Mouse (Mus musculus): ENCODE measurements around the gene Hspg2. TPM values are rescaled to one million over a fixed set of nuclear protein-coding genes. Genes with fewer than 3 reads are reported as not detected.

The Hspg2 gene
- polyA plus RNA-seq, 1 experiment = not detected

DNA sequence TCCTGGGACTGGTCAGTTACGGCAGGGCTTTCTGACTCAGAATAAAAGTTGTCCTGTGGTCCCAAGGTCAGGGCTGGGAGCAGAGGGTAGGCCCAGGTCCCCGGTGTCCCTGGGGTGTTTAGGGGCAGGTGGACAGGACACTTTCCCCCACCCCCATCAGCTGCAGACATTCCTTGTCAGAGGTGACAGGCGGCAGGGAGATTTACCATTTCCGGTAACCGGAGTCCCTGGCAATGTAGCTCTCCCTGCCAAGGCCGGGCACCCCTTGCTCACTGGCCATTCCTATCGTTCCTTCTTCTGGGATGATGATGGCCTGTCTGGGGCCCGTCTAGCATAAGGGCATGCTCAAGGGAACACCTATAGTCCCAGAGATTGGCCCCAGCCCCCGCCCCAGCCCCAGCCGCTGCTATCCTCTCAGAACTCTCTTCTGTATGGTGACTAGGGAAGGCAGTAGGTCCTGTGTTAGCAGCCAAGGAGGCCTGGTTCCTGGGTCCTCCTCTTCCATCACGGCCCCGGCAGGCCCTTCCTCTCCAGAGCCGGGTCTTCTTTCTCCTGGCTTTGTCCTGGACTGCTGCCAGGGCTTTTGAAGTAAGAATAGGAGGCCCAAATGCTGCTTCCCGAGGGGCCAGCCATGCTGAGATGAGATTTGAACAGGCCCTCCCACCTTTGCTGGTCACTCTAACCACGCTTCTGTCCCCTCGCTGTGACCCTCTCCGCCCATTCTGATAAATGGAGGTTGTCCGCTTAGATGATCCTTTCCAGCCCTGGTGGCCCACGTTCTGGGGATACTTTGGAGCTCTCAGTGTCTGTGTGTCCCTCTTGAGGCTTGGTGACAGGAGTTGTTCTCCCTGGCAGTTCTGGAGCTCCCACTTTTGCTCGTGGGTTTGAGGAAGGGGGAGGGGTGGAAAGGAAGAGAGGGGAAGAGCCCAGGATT, 17.8 kb downstream of the Hspg2 start:
- no peak for TF ChIP-seq GATA1 (IDR thresholded peaks at IDR 0.05; ENCODE audit: low read length)

- no peak for TF ChIP-seq GATA1 (IDR thresholded peaks at IDR 0.05; ENCODE audit: low read length)
Observed at GRCm38 (mm10) chr4:137487286-137488000, 18.9 kb downstream of the Hspg2 start.

DNA sequence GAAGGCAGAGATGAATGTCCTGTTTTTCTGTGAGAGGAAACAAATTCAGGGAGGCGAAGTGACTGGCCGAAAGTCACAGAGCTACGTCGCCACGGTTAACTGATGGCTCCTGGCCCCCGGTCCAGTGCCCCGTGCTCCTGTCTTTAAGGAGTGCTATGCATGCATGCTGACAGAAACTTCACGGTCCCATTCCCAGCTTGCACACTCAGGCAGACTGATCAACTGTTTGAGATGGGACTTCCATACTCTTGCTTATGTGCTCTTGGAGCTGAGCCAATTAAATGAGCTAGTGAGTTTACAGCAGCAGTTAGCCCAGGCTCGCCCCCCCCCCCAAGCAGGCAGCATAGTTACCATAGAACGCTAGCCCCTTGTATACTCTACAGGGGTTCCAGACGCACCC, 19.5 kb downstream of the Hspg2 start:
- TF ChIP-seq GATA1 (IDR thresholded peaks at IDR 0.05; ENCODE audit: low read length) = no peak

- no peak for TF ChIP-seq GATA1 (IDR thresholded peaks at IDR 0.05; ENCODE audit: low read length)
Observed at GRCm38 (mm10) chr4:137488571-137489303, 20.2 kb downstream of the Hspg2 start.

DNA sequence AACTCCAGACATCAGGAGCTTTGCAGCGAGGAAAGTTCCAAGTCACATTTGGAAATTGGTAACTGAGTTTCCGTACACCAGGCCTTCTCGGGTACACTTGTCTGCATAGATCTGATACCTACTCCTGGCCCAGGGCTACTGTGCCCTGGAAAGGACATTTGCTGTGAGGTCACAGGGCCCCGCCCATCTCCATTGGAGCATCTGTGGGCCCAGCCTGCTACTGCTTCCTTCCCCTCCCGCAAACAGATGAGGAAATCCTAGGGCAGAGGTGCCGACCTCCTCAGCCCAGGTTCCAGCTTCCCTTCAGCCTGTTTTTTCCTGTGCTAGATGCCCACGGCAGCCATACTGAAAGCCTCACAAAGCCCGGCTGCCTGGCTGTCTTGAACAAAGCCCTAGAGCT, 21.4 kb downstream of the Hspg2 start:
- TF ChIP-seq GATA1 (IDR thresholded peaks at IDR 0.05; ENCODE audit: low read length) = no peak

DNA sequence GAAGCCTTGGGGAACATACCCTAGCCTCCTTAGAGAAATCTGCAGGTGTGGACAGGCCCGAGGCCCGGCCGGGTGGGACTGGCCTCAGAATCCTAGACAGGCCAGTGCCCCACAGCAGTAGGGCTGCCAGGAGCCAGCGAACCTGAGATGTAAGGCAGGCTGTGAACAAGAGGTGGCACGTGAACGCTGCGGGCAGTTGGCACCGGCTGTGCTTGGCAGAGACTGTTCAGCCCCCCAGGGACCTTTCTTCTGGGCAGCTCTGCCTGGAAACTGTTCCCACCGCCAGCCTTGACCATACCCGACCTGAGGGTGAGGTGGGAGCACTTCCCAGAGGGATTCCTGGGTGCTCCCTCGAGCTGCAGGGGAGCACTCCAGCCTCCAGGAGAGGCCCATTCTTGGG, 24.0 kb downstream of the Hspg2 start:
- no peak for TF ChIP-seq GATA1 (IDR thresholded peaks at IDR 0.05; ENCODE audit: low read length)

- no peak for TF ChIP-seq GATA1 (IDR thresholded peaks at IDR 0.05; ENCODE audit: low read length)
Observed at GRCm38 (mm10) chr4:137493187-137493586, 24.6 kb downstream of the Hspg2 start.

DNA sequence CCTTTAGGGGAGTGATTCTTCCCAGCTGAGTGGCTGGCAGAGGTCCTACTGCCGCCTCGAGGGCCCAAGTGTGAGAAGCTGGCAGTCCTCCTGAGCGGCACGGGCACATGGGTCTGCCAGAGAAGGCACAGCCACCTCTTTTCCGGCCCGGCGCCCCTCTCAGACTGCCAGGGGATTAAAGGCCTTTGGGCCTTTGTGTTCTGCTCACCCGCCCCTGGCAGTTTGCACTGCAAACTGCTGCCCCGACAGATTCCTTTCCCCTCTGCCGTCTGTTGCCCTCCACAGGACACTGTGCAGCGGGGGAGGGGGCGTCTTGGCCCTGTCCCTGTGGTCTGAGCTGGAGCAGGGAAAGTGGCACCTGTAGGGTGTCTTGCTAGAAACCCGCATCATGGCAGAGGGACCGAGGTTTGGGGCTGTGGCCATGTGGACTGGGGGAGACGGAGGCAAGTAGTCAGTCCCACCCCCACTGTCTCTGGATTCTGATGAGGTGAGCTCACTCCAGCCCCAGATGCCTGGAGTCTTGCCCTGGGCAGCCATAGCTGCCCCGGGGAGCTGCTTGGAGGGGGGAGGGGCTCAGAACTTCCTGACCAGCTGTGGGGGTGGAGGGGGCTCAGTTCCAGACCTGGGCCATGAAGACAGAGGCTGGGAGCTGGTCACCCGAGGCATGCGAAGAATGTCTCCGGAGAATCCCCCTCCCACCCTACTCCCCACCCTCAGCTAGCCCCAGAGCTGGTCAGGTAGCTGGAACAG, 26.4 kb downstream of the Hspg2 start:
- no peak for TF ChIP-seq GATA1 (IDR thresholded peaks at IDR 0.05; ENCODE audit: low read length)

DNA sequence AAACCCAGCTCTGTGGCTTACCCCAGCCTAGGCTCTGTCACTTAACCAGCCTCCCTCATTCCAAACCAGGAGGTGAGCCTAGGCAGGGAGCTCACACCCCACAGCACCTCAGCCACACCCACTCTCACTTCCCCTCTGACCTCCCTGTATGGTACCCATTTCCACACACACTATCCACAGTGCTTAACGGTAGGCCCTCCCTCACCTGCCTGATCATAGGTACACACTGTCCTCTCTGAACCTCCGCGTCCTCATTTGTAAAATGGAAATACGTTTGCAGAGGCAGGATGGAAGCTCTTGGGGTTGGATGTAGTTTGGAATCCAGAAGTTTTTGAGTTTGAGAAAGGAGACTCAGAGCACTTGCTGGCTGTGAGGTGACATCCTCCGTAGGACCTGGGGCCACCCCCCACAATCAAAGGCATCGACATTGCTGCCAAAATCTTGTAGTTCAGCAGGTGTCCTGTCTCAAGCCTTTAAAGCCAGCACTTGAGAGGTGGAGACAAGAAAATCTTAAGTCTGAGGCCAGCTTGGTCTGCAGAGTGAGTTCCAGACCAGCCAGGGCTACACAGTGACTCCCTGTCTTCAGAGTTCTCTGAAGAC, 27.0 kb downstream of the Hspg2 start:
- TF ChIP-seq GATA1 (IDR thresholded peaks at IDR 0.05; ENCODE audit: low read length) = no peak

- no peak for TF ChIP-seq GATA1 (IDR thresholded peaks at IDR 0.05; ENCODE audit: low read length)
Observed at GRCm38 (mm10) chr4:137497367-137497766, 28.8 kb downstream of the Hspg2 start.

DNA sequence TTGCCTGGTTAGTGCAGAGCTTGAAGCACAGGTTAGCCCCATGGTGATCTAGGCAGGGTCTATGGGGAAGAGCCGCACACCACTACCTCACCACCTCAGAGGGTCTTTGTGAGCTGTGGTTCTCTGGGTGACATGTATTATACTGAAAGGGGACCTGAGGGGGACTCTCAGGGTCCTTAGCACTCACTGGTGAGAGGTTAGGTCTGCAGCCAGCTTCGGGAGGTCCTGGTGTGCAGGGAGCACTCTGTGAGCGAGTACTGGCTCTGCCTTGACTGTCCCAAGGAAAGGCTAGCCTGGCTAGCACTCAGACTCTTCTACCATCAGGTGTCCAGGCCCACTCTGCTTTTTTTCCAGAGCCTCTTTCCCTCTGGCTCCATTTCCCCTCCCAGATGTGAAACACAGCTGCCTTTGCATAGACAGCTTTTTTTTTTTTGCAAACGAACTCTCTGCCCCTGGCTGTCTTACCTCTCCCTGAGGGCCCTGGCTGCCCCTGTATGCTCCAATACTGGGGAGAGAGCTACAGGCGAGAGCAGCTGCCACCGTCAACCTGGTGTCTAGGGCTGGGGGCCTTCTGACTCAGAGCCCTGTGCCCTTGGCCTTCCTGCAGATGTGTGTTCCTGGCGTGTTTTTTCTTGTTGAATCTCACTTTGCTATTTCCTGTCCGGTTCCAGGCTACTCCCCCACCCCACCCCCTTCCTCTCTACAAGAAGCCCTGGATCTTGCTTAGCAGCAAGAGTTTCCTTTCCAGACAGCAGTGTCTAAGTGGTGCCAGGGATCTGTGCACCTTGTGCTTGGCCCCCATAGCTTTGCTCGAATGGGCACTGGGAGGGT, 29.5 kb downstream of the Hspg2 start:
- TF ChIP-seq GATA1 (IDR thresholded peaks at IDR 0.05; ENCODE audit: low read length) = no peak

DNA sequence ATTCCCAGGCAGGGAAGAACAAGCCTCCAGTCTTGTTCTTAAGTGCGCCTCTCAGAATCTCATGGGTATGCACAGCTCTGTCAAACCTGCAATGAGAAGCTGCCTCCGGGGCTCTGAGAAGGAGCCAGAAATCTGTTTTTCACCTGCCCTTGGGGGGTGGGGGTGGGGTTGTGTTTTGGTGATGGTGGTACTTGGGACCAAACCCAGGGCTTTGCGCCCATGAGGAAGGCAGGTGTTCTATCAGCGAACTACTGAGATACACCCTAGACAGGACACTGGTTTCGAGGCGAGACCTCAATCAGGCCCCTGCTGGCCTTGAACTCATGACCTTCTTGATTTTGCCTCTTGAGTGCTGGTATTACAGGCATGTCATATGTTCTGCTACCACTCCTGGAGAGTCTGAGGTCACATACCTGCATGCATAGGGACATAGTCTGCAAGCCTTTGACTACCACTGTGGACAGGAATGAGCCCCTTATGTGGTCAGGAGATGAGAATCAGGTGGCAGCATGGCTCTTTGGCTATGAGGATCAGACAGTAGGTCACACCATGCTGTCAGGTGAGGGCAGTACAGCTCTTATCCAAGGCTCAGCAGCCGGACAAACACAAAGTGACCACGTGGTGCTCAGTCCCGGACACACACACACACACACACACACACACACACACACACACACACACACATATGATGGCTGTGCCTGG, 30.5 kb downstream of the Hspg2 start:
- no peak for TF ChIP-seq GATA1 (IDR thresholded peaks at IDR 0.05; ENCODE audit: low read length)

GRCm38 (mm10) chr4:137500149-137500548, 31.6 kb downstream of the Hspg2 start:
- no peak for TF ChIP-seq GATA1 (IDR thresholded peaks at IDR 0.05; ENCODE audit: low read length)
